Mouse (Mus musculus) cerebellum, adult 2 months (tissue): Measurements from ENCODE around the gene Cd244a.

Experiments used
- CTCF ChIP-seq: fragments of 200-500 bp; IDR thresholded peaks from 2 replicates; pipeline ENCODE4 v1.5.1; 2011; ENCODE audit warnings: low read depth, mild to moderate bottlenecking, control low read depth, low read length, moderate library complexity, borderline replicate concordance; ENCODE audit not compliant: insufficient read depth
- POLR2A ChIP-seq: fragments of 200-500 bp; IDR thresholded peaks from 2 replicates; pipeline ENCODE4 v1.6.1; 2011; ENCODE audit warnings: low read length, control low read depth, borderline replicate concordance; ENCODE audit not compliant: insufficient read depth

DNA sequence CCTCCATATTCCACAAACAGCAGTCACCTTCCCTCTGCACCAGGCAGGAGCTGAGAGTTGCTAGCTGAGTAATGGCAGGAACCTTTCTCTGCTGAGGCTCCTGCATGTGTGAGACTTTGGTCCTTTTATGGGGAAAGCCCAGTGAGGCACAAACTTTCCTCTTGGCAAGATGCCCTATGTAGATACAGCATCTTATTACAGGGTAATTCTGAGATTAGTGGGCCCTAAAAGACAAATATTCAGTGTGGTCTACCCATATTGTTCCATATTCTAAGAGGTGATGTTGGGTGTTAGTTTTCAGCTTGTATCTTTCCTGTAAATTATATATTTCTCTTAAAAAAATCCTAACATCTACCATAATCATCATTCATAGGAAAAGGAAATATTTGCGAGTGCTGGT is 23.8 kb upstream of the Cd244a start, which contains the start of gene Itln1:
- TF ChIP-seq CTCF (no peak), POLR2A (no peak)
